Mouse (Mus musculus) gastrocnemius, postnatal 36 days (tissue): Measurements from ENCODE around the gene Tsg101. TPM values are rescaled to one million over a fixed set of nuclear protein-coding genes. Genes with fewer than 3 reads are reported as not detected.

Experiments used
- DNase-seq, 2 experiments: peaks; one replicate each; pipeline ENCODE4 v3.0.0; 2022
- intact Hi-C: fragments of 180-260 bp; cut with DNase I; formaldehyde crosslinking; loops from one replicate; pipeline ENCODE4 v1.15.1; 2025
- total RNA-seq, 2 experiments: library from RNA; stranded (reverse); gene quantifications; 2 replicates each; pipeline ENCODE4 v1.2.3; 2021

The Tsg101 gene
- total RNA-seq, 2 experiments from 2014 or later: 47.2 to 50.3 TPM

DNA sequence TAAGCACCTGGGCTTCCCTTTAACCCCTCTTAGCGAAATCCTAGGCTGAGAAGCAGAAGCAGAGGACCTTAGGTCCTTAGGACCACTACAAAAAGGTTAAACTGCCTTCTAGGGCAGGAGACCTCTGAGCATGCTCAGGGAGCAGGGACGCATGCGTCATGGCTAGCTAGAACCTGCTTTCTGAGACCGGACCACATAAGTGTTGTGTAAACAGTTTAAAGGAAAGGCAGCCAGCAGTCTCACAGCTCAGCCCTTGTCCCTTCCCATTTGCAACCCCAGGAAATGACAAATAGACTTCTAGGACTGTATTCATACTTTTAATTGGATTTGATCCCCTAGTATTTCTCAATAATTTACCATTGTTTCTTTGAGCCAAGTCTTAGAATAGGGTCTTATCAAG, 79.4 kb downstream of the Tsg101 start:
- DNase-seq: no peak
- intact Hi-C loops: no loop called here

DNA sequence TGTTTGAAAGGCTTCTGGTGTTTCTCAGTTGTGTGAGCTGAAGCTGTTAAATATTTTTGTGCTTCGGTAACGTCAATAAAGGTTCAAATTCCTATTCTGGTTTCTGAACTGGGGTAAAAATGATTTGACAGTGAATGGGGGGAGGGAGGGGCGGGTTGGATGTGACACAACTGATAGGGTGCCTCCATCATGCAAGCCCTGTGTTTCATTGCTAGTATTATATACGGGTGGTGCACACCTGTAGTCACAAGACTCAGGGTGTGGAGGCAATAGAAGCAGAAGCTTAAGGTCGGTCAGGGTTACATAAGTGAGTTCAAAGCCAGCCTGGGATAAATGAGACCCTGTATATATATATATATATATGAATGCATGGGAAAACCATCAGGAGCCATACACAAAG, 79.9 kb downstream of the Tsg101 start:
- intact Hi-C loops: no loop called here
- no peak for DNase-seq

GRCm38 (mm10) chr7:46839446-46839845, 80.3 kb downstream of the Tsg101 start:
- intact Hi-C loops: no loop called here
- no peak for DNase-seq

Other genes starting within 250 kb of the Tsg101 start
- under 1 TPM; 0.69 to 0.79 TPM for gene Tph1, start 247.4 kb downstream of the Tsg101 start, total RNA-seq
- 1 to 10 TPM; 2.6 to 2.7 TPM for gene Saal1, start 209.3 kb downstream of the Tsg101 start, total RNA-seq
- gene Saa3, start 204.3 kb downstream of the Tsg101 start, total RNA-seq: not detected
- not detected for gene Saa4, start 187.4 kb downstream of the Tsg101 start, total RNA-seq
- not detected for gene Saa1, start 177.0 kb downstream of the Tsg101 start, total RNA-seq
- gene Saa2, start 168.2 kb downstream of the Tsg101 start, total RNA-seq: not detected
- gene Hps5, start 123.9 kb downstream of the Tsg101 start, total RNA-seq: 10 to 100 TPM in 1 of 2 experiments, 1 to 10 TPM in 1; 8.7 to 12.2 TPM
- gene Gtf2h1, start 123.9 kb downstream of the Tsg101 start, total RNA-seq: 10 to 100 TPM; 14.0 to 14.8 TPM
- gene Ldha, start 78.5 kb downstream of the Tsg101 start, total RNA-seq: 1,000 to 10,000 TPM; 2,924 to 3,276 TPM
- gene Ldhc, start 58.8 kb downstream of the Tsg101 start, total RNA-seq: not detected
- gene Uevld, start 38.6 kb upstream of the Tsg101 start, total RNA-seq: 1 to 10 TPM; 9.0 to 9.6 TPM
- not detected for gene Gm9999, start 63.6 kb upstream of the Tsg101 start, total RNA-seq
- gene Spty2d1, start 88.4 kb upstream of the Tsg101 start, total RNA-seq: 1 to 10 TPM; 3.8 to 4.7 TPM
- gene Tmem86a, start 130.6 kb upstream of the Tsg101 start, total RNA-seq: 1 to 10 TPM; 4.6 to 5.5 TPM
- gene Ptpn5, start 213.7 kb upstream of the Tsg101 start, total RNA-seq: not detected